Mouse (Mus musculus): ENCODE data around the gene Fgfrl1. TPM values are rescaled to one million over a fixed set of nuclear protein-coding genes. Genes with fewer than 3 reads are reported as not detected.

Fgfrl1 gene
- polyA plus RNA-seq, 1 experiment: 8.2 TPM

DNA sequence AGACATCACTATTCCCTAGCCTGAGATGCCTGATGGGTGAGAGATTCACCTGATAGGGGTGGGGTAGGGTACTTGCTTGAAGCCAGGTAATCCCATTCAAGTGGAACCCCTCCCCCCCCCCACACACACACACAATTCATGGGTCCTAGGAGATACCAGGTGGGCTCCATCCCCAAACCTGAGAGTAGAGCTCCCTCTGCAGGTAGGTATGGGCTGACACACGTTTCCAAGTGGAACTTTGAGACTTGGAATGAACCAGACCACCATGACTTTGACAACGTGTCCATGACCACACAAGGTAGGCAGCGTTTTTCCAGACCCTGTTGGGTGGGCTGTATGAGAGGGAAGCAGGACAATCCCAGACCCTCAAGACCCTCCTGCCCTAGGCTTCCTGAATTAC, 12.3 kb upstream of the Fgfrl1 start:
- 72% methylated on average over 3 of the region's 3 CpGs for WGBS

DNA sequence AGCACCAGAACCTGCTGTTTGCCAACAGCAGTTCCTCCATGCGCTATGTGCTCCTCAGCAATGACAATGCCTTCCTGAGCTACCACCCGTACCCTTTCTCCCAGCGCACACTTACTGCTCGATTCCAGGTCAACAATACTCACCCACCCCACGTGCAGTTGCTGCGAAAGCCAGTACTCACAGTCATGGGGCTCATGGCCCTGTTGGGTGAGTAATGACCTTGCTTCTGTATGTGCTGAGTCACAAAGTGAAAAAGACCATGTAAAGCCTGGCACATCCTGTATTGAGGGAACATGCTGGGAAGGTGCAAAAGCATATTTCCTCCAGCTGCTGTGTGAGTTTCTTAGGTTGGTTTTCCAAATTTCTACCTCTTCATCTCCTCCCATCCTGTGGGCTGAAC, 11.3 kb upstream of the Fgfrl1 start:
- no peak overlapping the region for H3K4me3 ChIP-seq (replicated peaks; ENCODE audit: control insufficient read depth, low read depth, low read length)
- H3K27ac ChIP-seq (ENCODE audit: control insufficient read depth, insufficient read depth, low read depth, low read length, poor library complexity): no peak overlapping the region
- H3K4me1 ChIP-seq (ENCODE audit: control insufficient read depth, insufficient read depth, low read length): peaks cover 1% of the 10 kb centered on the region; the same call in 1 of the 2 replicates
- 91% methylated on average over 6 of the region's 6 CpGs for WGBS
- no peak for TF ChIP-seq POLR2A (IDR thresholded peaks at IDR 0.05; ENCODE audit: borderline replicate concordance, control insufficient read depth, low read depth, low read length)
- TF ChIP-seq CTCF (IDR thresholded peaks at IDR 0.05; ENCODE audit: control insufficient read depth, insufficient read depth, low read length): no peak

More for the DNA sequence above, 12.3 kb upstream of the Fgfrl1 start:
- H3K27ac ChIP-seq (ENCODE audit: control insufficient read depth, insufficient read depth, low read depth, low read length, poor library complexity): no peak overlapping the region
- peak; percentile 48; the same call in 1 of the 2 replicates for TF ChIP-seq CTCF (IDR thresholded peaks at IDR 0.05; ENCODE audit: control insufficient read depth, insufficient read depth, low read length)
- no peak for TF ChIP-seq POLR2A (IDR thresholded peaks at IDR 0.05; ENCODE audit: borderline replicate concordance, control insufficient read depth, low read depth, low read length)
- H3K4me3 ChIP-seq (replicated peaks; ENCODE audit: control insufficient read depth, low read depth, low read length): no peak overlapping the region
- H3K4me1 ChIP-seq (ENCODE audit: control insufficient read depth, insufficient read depth, low read length): peaks cover 1% of the 10 kb centered on the region; the same call in 1 of the 2 replicates

DNA sequence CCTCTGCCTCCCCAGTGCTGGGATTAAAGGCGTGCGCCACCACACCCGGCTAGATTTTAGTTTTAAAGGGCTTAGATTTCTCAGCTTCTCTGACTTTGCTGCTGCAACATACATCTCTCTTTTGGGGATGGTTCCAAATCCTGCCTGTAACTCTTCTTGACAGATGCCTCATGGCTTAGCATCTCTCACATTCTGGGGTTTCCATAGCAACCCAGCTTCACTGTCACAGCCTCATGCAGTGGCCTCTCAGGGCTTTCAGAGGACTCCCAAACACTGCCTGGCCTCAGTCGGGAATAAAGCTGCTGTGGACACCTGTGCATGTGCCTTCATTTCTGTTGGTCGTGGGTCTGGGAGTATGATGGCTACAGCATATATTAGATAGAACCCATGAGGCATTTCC, 3.1 kb upstream of the Fgfrl1 start:
- peaks cover 3% of the 10 kb centered on the region; the same call in 1 of the 2 replicates for H3K4me1 ChIP-seq (ENCODE audit: control insufficient read depth, insufficient read depth, low read length)
- no peak overlapping the region for H3K27ac ChIP-seq (ENCODE audit: control insufficient read depth, insufficient read depth, low read depth, low read length, poor library complexity)
- TF ChIP-seq POLR2A (IDR thresholded peaks at IDR 0.05; ENCODE audit: borderline replicate concordance, control insufficient read depth, low read depth, low read length): no peak
- no peak overlapping the region for H3K4me3 ChIP-seq (replicated peaks; ENCODE audit: control insufficient read depth, low read depth, low read length)
- 78% methylated on average over 5 of the region's 5 CpGs for WGBS

DNA sequence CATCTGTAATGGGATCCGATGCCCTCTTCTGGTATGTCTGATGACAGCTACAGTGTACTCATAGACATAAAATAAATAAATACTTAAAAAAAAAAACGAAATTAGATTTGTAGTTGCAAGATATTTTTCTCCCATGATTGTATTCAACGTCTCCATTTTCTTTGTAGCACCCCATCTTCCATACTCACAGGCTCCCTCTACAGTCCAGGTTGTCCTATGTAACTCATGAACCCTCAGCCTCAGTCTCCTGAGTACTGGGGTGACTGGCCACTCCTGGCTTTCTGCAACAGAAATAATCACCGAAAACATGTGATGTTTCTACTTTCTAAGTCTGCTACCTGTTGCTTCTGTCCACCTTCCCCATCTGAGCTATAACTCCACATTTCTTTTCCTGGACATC, 1.0 kb upstream of the Fgfrl1 start:
- TF ChIP-seq CTCF (IDR thresholded peaks at IDR 0.05; ENCODE audit: control insufficient read depth, insufficient read depth, low read length) (no peak), POLR2A (IDR thresholded peaks at IDR 0.05; ENCODE audit: borderline replicate concordance, control insufficient read depth, low read depth, low read length) (no peak)
- Histone ChIP-seq H3K4me1 (ENCODE audit: control insufficient read depth, insufficient read depth, low read length) (peaks cover 3% of the 10 kb centered on the region; the same call in 1 of the 2 replicates), H3K27ac (ENCODE audit: control insufficient read depth, insufficient read depth, low read depth, low read length, poor library complexity) (no peak overlapping the region), H3K4me3 (replicated peaks; ENCODE audit: control insufficient read depth, low read depth, low read length) (no peak overlapping the region)
- WGBS: 53% methylated on average over 4 of the region's 4 CpGs

DNA sequence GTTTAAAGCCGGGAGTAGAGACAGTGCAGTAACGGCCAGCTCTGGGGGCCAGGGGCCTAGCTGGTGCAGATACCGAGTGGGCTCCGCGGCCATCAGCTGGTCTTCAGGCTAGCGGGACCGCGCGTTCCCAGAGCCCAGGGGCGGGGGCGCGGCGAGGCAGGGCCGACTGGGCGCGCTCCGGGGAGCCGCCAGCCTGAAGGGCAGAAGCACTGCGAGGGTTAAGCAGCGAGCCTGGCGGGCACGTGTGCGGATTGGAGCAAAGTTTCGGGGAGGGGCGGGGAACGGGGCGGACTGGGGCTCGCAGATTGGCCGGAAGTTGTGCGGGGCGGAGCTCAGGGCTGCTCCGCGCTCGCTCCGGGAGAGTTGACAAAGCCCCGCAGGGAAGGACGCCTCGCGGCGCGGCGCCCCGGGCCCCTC, 1.7 kb downstream of the Fgfrl1 start:
- 1% methylated on average over 43 of the region's 43 CpGs for WGBS
- TF ChIP-seq CTCF (IDR thresholded peaks at IDR 0.05; ENCODE audit: control insufficient read depth, insufficient read depth, low read length): no peak
- TF ChIP-seq POLR2A (IDR thresholded peaks at IDR 0.05; ENCODE audit: borderline replicate concordance, control insufficient read depth, low read depth, low read length): peak; percentile 40; the same call in 1 of the 2 replicates
- Histone ChIP-seq H3K4me3 (replicated peaks; ENCODE audit: control insufficient read depth, low read depth, low read length) (peak overlapping the region; percentile 70), H3K4me1 (ENCODE audit: control insufficient read depth, insufficient read depth, low read length) (peaks cover 3% of the 10 kb centered on the region; the same call in 1 of the 2 replicates), H3K27ac (ENCODE audit: control insufficient read depth, insufficient read depth, low read depth, low read length, poor library complexity) (no peak overlapping the region; the same call in 1 of the 2 replicates)

DNA sequence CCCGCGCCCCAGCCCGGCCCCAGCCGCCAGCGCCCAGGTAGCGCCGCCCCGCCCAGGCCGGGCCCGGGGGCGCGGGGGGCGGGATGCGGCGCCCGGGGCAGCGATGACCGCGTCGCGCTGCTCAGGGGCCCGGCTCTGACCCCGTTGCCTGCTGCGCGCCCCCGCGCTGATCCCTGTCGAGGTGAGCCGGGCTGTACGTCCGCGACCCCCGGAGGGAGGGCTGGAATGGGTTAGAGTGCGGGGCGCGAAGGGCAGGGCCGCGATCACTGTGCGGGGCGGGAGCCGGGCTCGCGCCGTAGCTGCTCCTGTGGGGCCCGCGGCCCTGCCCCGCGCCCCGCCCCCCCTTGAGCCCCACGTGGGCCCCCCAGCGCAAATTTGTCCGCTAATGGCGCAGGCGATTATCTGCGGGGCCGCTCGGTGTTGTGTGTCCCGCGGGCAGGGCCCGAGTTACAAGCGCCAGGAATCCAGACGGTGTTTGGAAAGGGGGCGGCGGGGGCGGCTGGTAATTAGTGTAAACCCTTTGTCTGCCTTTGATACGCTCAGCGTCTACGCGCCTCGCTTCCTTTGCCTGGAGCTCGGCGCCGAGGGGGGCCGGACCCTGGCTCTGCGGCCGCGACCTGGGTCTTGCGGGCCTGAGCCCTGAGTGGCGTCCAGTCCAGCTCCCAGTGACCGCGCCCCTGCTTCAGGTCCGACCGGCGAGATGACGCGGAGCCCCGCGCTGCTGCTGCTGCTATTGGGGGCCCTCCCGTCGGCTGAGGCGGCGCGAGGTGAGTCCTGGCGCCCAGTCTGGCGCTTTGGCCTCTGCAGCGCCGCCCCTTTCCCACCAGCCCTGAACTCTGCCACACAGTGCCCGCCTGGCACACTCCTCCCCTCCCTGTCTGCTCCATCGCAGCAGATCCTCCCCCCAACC, 2.4 kb downstream of the Fgfrl1 start:
- Histone ChIP-seq H3K4me1 (ENCODE audit: control insufficient read depth, insufficient read depth, low read length) (peaks cover 3% of the 10 kb centered on the region; the same call in 1 of the 2 replicates), H3K27ac (ENCODE audit: control insufficient read depth, insufficient read depth, low read depth, low read length, poor library complexity) (peak overlapping the region; percentile 71), H3K4me3 (replicated peaks; ENCODE audit: control insufficient read depth, low read depth, low read length) (peak overlapping the region; percentile 70)
- TF ChIP-seq CTCF (IDR thresholded peaks at IDR 0.05; ENCODE audit: control insufficient read depth, insufficient read depth, low read length) (no peak), POLR2A (IDR thresholded peaks at IDR 0.05; ENCODE audit: borderline replicate concordance, control insufficient read depth, low read depth, low read length) (no peak)
- 1% methylated on average over 98 of the region's 99 CpGs for WGBS

DNA sequence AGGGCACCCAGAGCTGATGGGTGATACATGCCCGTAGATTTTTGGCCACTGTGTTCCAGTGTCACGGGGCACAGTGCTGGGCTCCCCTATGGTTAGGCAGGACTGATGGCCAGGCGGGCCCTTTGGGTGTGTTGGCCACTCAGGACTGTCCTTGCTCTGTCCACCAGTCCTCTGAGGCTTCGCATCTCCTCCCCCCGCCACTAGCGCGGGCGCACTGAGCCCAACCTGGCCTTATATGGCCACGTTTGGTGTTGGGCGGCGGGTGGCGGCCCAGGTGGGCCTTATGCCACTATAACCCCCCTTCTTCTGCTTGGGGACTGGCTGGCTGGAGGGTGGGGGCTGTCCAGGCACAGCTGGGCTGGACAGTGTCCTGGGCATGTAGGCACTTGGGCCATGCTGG, 3.7 kb downstream of the Fgfrl1 start:
- H3K4me3 ChIP-seq (replicated peaks; ENCODE audit: control insufficient read depth, low read depth, low read length): no peak overlapping the region
- TF ChIP-seq POLR2A (IDR thresholded peaks at IDR 0.05; ENCODE audit: borderline replicate concordance, control insufficient read depth, low read depth, low read length): no peak
- peaks cover 3% of the 10 kb centered on the region; the same call in 1 of the 2 replicates for H3K4me1 ChIP-seq (ENCODE audit: control insufficient read depth, insufficient read depth, low read length)
- WGBS: 93% methylated on average over 12 of the region's 12 CpGs
- H3K27ac ChIP-seq (ENCODE audit: control insufficient read depth, insufficient read depth, low read depth, low read length, poor library complexity): no peak overlapping the region

DNA sequence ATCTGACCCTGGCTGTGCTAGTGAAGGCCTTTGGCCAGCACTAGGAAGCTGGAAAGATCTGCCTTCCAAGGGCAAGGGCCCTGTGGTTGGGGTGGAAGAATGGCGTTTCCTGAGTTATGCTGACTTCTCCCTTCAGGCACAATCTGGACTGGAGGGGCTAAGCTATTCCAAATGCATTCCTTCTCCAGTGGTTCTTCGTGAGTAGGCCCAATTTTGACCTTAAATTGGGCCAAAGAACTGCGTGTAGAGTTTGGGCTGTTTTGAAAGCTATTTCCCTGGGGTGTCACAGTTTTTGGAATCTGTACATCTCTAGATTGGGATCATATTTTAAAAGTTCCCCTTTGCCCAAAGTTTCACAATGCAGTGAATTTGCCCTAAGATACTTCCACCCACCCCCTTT, 4.4 kb downstream of the Fgfrl1 start:
- WGBS: 79% methylated on average over 3 of the region's 3 CpGs
- Histone ChIP-seq H3K4me1 (ENCODE audit: control insufficient read depth, insufficient read depth, low read length) (peaks cover 3% of the 10 kb centered on the region; the same call in 1 of the 2 replicates), H3K4me3 (replicated peaks; ENCODE audit: control insufficient read depth, low read depth, low read length) (no peak overlapping the region), H3K27ac (ENCODE audit: control insufficient read depth, insufficient read depth, low read depth, low read length, poor library complexity) (no peak overlapping the region)
- TF ChIP-seq POLR2A (IDR thresholded peaks at IDR 0.05; ENCODE audit: borderline replicate concordance, control insufficient read depth, low read depth, low read length) (no peak), CTCF (IDR thresholded peaks at IDR 0.05; ENCODE audit: control insufficient read depth, insufficient read depth, low read length) (no peak)

Data from bone marrow, adult 2 months (tissue).